Mouse (Mus musculus) intestine, embryonic 14.5 days (tissue): ENCODE measurements around the gene Olfr503. TPM values are rescaled to one million over a fixed set of nuclear protein-coding genes. Genes with fewer than 3 reads are reported as not detected.
"Not testable (repeated sequence)": the region's sequence is repeated elsewhere in the genome, so short reads cannot be mapped to it uniquely, and the experiment has no call there.

ENCODE experiments used
- ATAC-seq: fragments of 200-750 bp; cut with Nextera tagmentation; replicated peaks from 2 replicates; pipeline ENCODE4 v1.8.0; 2017; ENCODE audit warnings: low read depth, moderate number of reproducible peaks, moderate TSS enrichment, moderate library complexity; ENCODE audit not compliant: low FRiP score, low TSS enrichment
- DNase-seq: peaks from one replicate; pipeline ENCODE4 v3.0.0-alpha.2; 2018; ENCODE audit warnings: low spot score
- H3K27ac ChIP-seq: fragments of 300-500 bp; sonication (generic); 2 replicates; pipeline ENCODE4 v1.5.1; 2014; ENCODE audit warnings: low read depth, mild to moderate bottlenecking, control low read depth
- H3K27me3 ChIP-seq: fragments of 300-500 bp; sonication (generic); replicated peaks from 2 replicates; pipeline ENCODE4 v1.6.1; 2014; ENCODE audit warnings: low read length, control low read depth; ENCODE audit not compliant: control insufficient read depth, insufficient read depth
- H3K36me3 ChIP-seq: fragments of 300-500 bp; sonication (generic); 2 replicates; pipeline ENCODE4 v1.6.1; 2014; ENCODE audit warnings: low read length, control low read depth; ENCODE audit not compliant: control insufficient read depth, insufficient read depth
- H3K4me1 ChIP-seq: fragments of 300-500 bp; sonication (generic); replicated peaks from 2 replicates; pipeline ENCODE4 v1.6.1; 2014; ENCODE audit warnings: low read length, control low read depth, mixed read lengths; ENCODE audit not compliant: control insufficient read depth, insufficient read depth
- H3K4me2 ChIP-seq: fragments of 300-500 bp; sonication (generic); 2 replicates; pipeline ENCODE4 v1.6.1; 2014; ENCODE audit warnings: low read length
- H3K4me3 ChIP-seq: fragments of 300-500 bp; sonication (generic); 2 replicates; pipeline ENCODE4 v1.5.1; 2014; ENCODE audit warnings: low read depth, low read length, control low read depth, mixed read lengths
- H3K9ac ChIP-seq: fragments of 300-500 bp; sonication (generic); 2 replicates; pipeline ENCODE4 v1.6.1; 2014; ENCODE audit warnings: mild to moderate bottlenecking, low read length
- H3K9me3 ChIP-seq: fragments of 300-500 bp; sonication (generic); 2 replicates; pipeline ENCODE4 v1.6.1; 2016; ENCODE audit warnings: low read length, control low read depth; ENCODE audit not compliant: control insufficient read depth
- WGBS: fragments of 180-500 bp; shearing (Covaris S2); extraction: QIAGEN DNeasy Blood & Tissue Kit; methylation state at CpG from one replicate; pipeline ENCODE4 v1.1.7; 2014; 5-methylcytosine and 5-hydroxymethylcytosine counted together
- polyA plus RNA-seq: library from polyadenylated mRNA; unstranded; fragments of >200 nt; fragmentation: Nextera tagmentation; extraction: Ambion mirVana; gene quantifications from 2 replicates; pipeline ENCODE4 v1.2.1, GENCODE M21; 2014

The Olfr503 gene
- not detected in 2 replicates for polyA plus RNA-seq

DNA sequence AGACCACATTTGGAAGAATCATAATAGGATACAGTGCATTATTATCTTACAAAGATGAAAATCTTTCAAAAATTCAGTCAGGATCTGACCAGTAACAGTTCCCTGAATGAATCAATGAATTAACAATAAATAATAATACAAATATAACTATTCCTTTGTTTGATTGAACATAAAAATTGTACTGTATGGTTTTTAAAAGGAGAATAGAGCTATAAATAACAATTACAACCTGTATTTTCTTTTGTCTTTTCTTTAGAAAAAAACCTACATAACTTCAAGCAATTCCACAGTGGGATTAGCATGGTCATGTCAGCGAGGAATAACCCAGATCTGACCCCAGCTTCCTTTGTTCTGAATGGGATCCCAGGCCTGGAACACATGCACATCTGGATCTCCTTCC is at the start of gene Olfr503:
Olfr503 (plus strand) TSS at position 301 of the 400 bp plus-strand sequence.
- H3K4me2 ChIP-seq, H3K36me3 ChIP-seq, ATAC-seq, H3K4me1 ChIP-seq, DNase-seq, H3K27ac ChIP-seq, H3K9me3 ChIP-seq, H3K4me3 ChIP-seq, H3K9ac ChIP-seq, H3K27me3 ChIP-seq: not testable (repeated sequence)
- 58% methylated on average over 1 of the region's 1 CpGs for WGBS

DNA sequence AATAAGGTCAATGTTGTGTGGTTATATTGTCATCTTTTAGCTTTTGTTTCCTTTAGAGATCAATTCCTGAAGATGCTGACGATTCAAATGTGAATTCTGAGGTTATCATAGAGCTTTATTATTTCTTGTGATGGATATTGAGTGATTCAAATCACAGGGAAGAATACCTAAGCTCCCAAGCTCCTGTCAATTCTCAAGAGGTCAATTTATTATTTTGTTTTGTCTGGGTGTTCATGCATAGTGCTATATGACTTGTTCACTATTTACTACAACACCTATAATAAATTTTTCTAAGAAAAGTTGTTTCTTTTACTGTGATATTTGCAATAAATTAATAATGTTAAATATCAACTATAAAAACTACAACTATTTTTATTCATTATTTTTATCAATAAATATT is 19.4 kb upstream of the Olfr503 start, which contains the start of gene Olfr502:
Olfr502 (minus strand) TSS at position 101 of the 400 bp plus-strand sequence.
- 77% methylated on average over 1 of the region's 1 CpGs for WGBS
- H3K4me2 ChIP-seq: no peak within 1 kb of the TSS

DNA sequence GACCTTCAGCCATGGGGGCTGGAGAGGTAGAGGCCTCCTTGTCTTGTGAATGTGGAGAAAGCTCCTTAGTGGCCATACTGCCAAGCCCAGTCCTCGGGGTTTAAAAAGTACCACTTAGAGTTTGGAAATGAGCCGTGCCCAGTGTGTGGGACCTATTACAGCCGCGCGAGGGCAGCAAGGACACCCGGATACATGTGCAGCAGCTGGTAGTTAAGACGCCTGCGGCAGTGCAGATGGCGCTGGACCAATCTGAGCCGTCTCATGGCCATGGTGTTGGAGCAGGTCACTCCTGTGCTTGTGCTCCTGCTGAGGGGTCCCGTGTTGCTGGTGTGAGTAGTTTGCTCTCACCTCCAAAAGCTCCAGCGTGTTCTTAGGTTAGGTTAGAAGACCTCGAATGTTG is 1.9 kb upstream of the Olfr503 start:
- H3K27me3 ChIP-seq: no peaks in the 10 kb centered on the region
- H3K4me3 ChIP-seq: no peak overlapping the region
- no peak overlapping the region for H3K27ac ChIP-seq
- H3K9me3 ChIP-seq: no peaks in the 10 kb centered on the region
- DNase-seq (no peak), ATAC-seq (no peak)
- H3K36me3 ChIP-seq: no peaks in the 10 kb centered on the region
- WGBS: 86% methylated on average over 13 of the region's 13 CpGs
- no peaks in the 10 kb centered on the region for H3K4me1 ChIP-seq
- no peak overlapping the region for H3K9ac ChIP-seq
- no peak overlapping the region for H3K4me2 ChIP-seq

More for the DNA sequence above, 19.4 kb upstream of the Olfr503 start, which contains the start of gene Olfr502:
- Histone ChIP-seq H3K36me3 (no peaks in the 10 kb centered on the region), H3K27me3 (no peaks in the 10 kb centered on the region), H3K27ac (no peak within 1 kb of the TSS), H3K9ac (no peak within 1 kb of the TSS), H3K9me3 (no peaks in the 10 kb centered on the region), H3K4me3 (no peak within 1 kb of the TSS), H3K4me1 (no peaks in the 10 kb centered on the region)
- DNase-seq (no peak), ATAC-seq (no peak)

DNA sequence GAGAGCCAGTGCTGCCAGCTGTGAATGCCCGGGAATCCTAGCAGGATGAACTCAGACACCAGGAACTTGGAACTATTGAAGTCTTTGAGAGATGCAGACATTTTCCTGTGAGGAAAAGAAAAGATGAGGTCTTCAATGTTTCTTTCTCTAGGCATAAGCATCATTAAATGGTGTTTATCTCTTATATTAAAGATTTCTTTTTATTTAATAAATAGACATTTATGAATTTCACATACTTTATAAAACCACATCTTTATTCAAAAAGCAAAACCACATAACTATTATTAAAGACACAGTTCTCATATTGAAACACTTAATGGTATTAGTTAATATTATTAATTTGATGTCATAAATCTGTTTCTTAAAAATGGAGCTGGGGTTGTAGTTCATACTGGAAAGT is 21.4 kb downstream of the Olfr503 start, which contains the start of gene Olfr504:
Olfr504 (minus strand) TSS at position 101 of the 400 bp plus-strand sequence.
- Histone ChIP-seq H3K9ac (no peak within 1 kb of the TSS), H3K27me3 (no peaks in the 10 kb centered on the region), H3K4me2 (no peak within 1 kb of the TSS), H3K9me3 (no peaks in the 10 kb centered on the region), H3K4me3 (no peak within 1 kb of the TSS), H3K27ac (no peak within 1 kb of the TSS), H3K4me1 (no peaks in the 10 kb centered on the region), H3K36me3 (no peaks in the 10 kb centered on the region)
- WGBS: 85% methylated on average over 1 of the region's 1 CpGs
- no peak for DNase-seq
- ATAC-seq: no peak

DNA sequence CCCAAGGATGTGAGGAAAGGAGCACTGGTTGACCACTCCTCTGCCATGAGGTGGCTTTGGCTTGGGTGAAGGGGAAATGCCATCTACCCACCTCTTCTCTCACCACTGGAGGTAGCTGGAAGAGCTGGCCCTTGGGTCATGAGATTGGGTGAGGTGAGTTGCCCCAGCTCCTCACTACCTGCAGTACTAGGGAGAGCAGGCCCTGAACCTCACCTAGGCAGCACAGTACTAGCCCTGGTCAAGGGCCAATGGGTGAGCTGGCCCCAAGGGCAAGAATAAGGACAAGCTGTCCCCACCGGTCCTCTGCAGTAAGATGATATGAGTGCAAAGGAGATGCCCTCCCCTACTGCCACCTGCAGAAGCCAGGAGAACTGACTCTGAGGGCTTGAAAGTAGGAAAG is 45.5 kb downstream of the Olfr503 start:
- Histone ChIP-seq H3K4me2 (no peak overlapping the region), H3K27ac (no peak overlapping the region), H3K4me1 (no peaks in the 10 kb centered on the region), H3K4me3 (no peak overlapping the region), H3K9me3 (no peaks in the 10 kb centered on the region), H3K36me3 (no peaks in the 10 kb centered on the region), H3K9ac (no peak overlapping the region), H3K27me3 (no peaks in the 10 kb centered on the region)
- no peak; the same call in 1 of the 2 replicates for ATAC-seq
- WGBS: 89% methylated on average over 1 of the region's 1 CpGs
- DNase-seq: no peak

Other genes starting within 250 kb of the Olfr503 start
- not detected in 2 replicates for gene Olfr491, start 231.1 kb upstream of the Olfr503 start, polyA plus RNA-seq
- gene Olfr492, start 220.9 kb upstream of the Olfr503 start, polyA plus RNA-seq: not detected in 2 replicates
- not detected in 2 replicates for gene Olfr493, start 197.5 kb upstream of the Olfr503 start, polyA plus RNA-seq
- not detected in 2 replicates for gene Olfr494, start 179.2 kb upstream of the Olfr503 start, polyA plus RNA-seq
- not detected in 2 replicates for gene Olfr495, start 151.4 kb upstream of the Olfr503 start, polyA plus RNA-seq
- not detected in 2 replicates for gene Olfr497, start 124.1 kb upstream of the Olfr503 start, polyA plus RNA-seq
- not detected in 2 replicates for gene Olfr498, start 79.2 kb upstream of the Olfr503 start, polyA plus RNA-seq
- gene Olfr502, start 19.5 kb upstream of the Olfr503 start, polyA plus RNA-seq: not detected in 2 replicates
- not detected in 2 replicates for gene Olfr504, start 21.3 kb downstream of the Olfr503 start, polyA plus RNA-seq
- gene Olfr506, start 66.3 kb downstream of the Olfr503 start, polyA plus RNA-seq: 0.05 TPM in 1 of 2 replicates, not detected in the other
- gene Olfr507, start 77.3 kb downstream of the Olfr503 start, polyA plus RNA-seq: not detected in 2 replicates
- gene Olfr508, start 85.5 kb downstream of the Olfr503 start, polyA plus RNA-seq: not detected in 2 replicates
- not detected in 2 replicates for gene Olfr509, start 107.4 kb downstream of the Olfr503 start, polyA plus RNA-seq
- not detected in 2 replicates for gene Olfr510, start 121.9 kb downstream of the Olfr503 start, polyA plus RNA-seq
- not detected in 2 replicates for gene Olfr512, start 168.8 kb downstream of the Olfr503 start, polyA plus RNA-seq
- gene Olfr513, start 206.4 kb downstream of the Olfr503 start, polyA plus RNA-seq: not detected in 2 replicates